Mouse (Mus musculus) subcutaneous adipose tissue, adult 2 months (tissue): ENCODE measurements around the gene Psme1. TPM values are rescaled to one million over a fixed set of nuclear protein-coding genes. Genes with fewer than 3 reads are reported as not detected.

ENCODE experiments used
- polyA plus RNA-seq: library from polyadenylated mRNA; depleted of rRNA; stranded (reverse); fragments of >200 nt; gene quantifications from 2 replicates; pipeline ENCODE4 v1.2.3, GENCODE M21; 2012; ENCODE audit warnings: low replicate concordance; rRNA removed

Gene Psme1
- polyA plus RNA-seq, result 111 and 123 TPM in 2 replicates

DNA sequence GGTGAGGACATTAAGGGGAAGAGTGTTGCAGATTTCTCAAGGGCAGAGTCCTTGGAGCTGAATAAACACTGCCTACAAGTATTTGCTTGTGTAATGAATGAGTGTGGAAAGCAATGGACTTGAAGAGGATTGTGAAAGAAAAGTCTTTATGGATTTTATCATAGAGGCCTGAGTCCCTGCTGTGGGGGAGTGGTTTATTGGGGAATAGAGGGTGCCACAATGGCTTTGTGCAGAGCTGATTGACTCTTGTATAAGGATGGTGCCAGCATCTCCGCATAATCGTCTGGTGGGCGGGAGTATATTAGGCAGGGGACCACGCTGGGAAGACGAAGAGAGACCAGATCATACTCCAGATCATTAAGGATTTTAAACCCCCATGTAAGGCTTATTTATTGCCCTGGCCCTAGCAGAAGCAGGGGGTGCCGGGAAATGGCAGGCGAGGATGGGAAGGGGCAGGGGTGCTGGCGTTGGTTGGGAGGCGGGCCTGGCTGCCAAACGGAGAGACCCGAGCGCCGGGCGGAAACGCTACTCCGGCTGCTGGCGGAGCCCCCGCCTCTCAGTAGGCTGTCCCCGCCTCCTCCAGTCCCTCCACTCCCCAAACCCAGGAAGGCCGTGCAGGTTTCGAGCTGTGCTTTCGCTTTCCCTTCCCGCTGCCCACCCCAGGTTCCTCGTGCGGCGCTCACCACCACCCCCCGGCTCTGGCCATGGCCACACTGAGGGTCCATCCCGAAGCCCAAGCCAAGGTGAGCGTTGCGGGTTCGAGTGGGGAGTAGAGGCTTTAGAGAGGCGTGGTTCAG, at the start of gene Psme1:
TSS of gene Psme1 (plus strand) at position 253 of the 797 bp plus-strand sequence.

DNA sequence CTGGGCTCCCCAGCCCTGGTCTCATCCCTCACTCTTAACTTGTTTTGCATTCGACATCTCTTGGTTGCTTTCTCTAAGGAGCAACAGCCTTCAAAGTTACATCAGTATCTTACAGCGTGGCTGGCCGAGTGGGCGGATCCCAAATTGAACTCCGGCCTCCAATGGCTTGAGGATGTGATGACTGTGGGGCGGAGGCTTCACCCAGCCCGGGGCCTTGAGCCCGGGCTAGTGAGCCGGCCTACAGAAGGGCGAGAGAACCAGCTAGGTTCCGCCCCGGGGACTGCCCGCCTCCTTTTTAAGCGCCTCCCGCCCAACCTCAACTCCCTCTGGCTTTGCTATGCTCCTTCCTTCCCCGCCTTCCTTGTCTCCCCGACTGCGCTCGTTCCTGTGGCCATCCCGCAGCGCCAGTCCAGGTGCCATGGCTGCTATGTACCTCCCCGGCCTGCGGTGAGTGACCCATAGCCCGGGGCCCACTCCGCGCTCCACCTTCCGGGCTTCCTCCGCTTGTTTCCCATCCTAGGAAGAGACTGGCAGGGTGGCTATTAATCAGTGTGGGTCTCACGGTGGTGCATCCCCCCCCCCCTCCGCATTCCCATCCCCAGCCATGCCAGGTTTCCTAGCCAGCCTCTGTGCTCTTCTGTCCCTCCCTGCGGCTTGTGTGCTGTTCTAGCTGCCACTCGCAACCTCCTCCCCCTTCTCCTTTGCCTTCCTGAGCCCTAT, 37.7 kb upstream of the Psme1 start, which contains the start of gene Pck2:
TSS of gene Pck2 (plus strand) at position 200 of the 720 bp plus-strand sequence.

DNA sequence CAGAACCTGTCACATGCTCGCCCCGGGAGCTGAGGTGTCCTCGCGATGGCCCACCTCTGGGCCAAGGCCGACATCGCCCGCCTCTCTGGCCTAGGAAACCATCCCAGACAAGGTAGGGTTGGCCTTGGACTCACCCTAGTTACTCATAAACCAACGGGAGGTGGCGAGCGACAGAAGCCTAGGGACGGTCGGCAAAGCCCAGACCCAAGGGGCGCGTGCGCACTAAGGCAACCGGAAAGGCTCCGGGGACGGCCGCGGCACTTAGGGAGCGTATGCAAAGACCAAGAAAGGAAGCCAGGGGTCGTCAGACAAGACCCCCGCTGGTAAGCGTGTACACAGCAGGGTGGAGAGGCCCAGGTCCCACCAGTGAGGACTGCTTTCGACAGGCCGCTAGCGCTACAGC, 18.1 kb upstream of the Psme1 start, which contains the start of gene Dcaf11:
TSS of gene Dcaf11 (plus strand) at position 208 of the 403 bp plus-strand sequence.

DNA sequence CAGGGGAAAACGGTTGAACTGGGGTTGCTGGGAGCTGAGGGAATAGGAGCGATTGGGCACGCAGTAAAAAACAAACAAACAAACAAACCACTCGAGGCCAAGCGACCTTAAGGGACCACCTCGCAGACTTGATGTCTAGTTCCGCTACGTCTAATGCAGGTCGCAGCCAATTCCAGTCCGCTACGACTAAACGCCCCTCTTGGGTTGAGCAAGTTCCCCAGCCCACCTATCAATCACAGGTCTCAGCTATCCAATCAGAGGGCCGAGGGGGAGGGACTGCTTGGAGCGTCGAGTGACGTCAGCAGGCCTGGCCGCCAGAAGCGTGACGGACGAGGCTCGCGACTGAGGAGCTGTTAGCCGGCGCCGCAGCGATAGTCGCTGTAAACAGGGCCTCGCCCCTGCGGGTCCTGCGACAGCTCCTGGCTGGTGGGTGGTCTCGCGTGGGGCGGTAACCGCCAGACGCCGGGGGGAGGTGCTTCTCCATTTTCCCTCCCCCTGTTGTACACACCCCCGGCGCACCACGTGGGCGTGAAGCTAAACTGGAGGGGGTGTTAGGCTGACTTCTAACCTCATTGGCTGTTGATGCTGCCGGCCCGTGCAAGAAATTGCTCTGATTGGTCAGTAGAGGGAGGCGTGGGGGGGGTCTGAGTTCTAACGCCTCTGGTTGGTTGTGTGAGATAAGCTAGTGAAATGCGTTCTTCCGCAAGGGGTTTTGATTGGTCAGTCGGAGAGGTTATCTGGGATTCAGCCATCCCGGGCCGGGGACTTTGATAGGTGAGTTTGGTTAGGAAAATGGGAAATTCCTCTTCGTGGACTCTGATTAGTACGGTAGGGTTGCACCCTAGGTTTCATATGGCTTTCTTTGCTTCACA, 17.5 kb upstream of the Psme1 start, which contains the start of gene A730061H03Rik:
TSS of gene A730061H03Rik (minus strand) at position 205 of the 872 bp plus-strand sequence.

DNA sequence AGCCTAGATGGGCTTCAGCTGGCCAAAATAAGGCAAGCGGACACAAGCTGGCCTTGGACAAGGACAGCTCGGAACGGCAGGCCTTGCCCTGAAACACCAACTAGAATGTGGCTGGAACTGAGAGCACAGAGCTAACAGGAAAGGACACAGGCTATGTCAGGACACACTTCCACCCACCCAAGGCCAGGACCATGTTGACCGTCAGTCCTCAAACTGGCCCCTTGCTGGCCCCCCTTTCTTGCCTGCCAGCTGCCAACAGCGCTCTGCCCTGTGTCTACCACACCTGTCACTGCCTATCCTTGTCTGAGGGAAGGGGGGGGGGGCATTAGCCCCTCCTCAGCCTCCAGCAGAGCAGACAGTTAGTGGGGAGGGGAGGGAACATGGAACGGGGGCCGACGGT, 2.6 kb upstream of the Psme1 start, which contains the start of gene Fitm1:
TSS of gene Fitm1 (plus strand) at position 316 of the 400 bp plus-strand sequence.

DNA sequence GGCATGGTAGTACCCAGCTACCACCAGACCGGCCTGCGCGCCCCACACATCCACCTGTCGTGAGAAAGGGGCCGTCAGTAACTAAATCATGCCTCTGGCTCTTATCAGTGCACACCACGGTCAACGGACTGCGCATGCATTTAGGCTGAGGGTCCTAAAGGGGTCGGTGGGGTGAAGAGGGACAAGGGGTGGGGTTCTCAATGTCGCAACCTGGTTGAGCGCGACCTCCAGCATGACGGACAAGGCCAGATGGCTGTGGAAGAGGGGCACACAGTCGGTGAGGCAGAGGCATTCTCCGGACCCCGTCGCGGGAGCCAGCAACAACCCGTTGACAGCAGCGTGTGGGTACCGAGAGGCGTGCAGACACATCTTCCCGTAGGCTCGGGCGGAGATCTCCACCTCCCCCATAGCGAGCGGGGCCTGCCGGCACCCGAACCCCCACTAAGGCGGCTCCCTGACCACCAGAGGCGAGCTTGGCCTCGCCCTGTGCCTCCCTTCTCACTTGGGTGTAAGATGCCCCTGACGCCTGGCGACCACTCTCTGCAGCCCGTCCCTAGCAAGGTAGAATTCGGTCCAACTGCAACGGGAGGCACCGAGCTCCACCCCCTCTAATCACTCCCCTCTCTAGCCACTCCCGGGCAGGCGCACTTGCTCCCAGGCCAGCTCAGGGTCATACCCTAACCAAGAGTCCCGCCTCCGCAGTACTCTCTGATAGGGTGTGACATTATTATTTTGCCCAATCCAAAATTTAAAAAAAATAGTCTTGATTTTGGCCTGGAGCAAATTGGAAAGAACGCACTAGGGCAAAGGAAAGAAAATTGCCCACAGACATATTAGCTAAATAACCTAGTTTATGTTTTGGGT, 7.0 kb downstream of the Psme1 start, which contains the start of gene Emc9:
TSS of gene Emc9 (minus strand) at position 601 of the 864 bp plus-strand sequence.

DNA sequence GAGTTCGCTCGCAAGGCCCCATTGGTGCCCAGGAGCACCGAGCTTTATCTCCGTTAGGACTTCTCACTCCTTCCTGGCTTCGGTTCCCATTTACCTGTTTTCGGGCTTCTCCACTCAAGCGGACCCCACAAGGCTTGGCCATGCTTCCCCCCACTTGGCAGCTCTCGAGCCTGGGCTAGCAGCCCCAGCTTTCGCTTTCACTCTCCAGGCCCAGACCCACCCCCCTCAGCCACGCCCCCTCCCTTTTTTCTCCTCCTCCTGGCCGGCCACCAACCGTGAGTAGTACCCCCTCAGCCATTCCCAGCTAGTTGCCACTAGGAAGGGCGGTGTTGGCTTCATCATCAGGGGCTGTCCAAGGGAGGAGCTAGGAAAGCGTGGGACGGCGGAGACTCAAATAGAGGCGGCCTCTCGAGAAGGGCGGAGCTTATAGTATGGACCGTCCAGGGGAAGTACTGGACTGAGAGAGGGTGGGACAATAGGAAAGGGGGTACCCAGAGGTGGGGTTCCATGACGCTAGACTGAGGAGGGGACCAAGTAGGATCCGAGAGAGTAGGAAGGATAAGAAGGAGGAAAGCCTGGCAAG, 12.9 kb downstream of the Psme1 start, which contains the start of gene Psme2:
TSS of gene Psme2 (minus strand) at position 366 of the 583 bp plus-strand sequence.

DNA sequence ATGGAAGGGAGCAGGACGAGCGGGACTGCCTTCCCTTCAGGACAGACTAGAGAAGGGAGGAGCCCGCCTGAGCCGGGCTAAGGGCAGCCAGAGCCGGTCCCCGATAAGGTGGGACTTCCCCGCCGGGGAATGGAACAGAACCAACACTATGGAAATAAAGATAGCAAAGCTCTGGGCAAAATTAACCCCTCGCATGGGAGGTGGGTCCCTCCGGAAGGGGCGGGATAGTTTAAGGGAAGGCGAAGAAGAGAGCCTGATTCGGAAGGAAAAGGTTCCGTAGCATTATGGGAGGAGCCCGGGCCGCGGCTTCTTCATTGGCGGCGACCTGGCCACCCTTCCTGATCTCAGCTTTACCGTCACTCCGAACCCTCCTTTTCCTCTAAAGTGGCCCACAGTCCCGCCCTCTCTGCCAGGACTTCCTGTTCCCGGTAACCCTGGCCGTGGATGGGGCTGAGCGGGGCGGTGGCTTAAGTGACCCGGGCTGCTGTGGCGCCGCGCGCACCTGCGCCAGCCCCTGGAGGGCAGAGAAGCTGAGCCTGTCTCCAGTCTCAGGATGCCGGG, 13.5 kb downstream of the Psme1 start, which contains the start of gene Rnf31:
TSS of gene Rnf31 (plus strand) at position 378 of the 561 bp plus-strand sequence.

DNA sequence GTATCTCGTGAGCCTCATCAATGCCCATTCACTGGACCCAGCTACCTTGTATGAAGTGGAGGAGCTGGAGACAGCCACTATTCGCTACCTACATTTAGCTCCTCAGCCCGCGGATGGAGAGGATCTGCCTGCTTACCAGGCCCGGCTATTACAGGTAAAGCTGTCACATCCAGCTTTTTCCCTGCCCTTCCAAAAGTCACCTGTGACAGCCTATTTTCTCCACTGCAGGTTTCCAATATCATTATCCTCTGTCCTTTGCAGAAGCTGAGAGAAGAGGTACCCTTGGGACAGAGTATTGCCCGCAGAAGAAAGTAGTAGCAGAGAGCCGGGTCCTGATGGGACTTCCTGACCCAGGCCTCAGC, 25.3 kb downstream of the Psme1 start, which contains the start of gene Irf9:
TSS of gene Irf9 (plus strand) at position 301 of the 362 bp plus-strand sequence.

DNA sequence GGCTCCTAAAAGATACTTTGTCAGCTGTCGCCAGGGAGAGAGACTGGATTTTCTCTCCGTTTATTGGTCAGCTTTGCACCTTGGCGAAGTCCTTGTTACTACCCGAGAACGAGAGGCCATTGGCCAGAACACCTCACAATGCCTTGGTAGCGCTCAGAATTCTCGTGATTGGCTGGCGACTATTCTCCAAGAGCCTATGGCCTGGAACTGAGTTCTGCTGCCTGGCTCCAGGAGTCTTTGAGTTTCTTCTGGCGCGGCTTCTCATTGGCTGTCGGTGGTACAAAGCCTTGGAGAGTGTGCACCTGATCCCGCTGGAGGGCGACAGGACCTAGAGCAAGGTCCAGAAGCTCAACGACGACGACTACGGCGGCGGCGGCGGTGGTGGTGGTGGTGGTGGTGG, 39.9 kb downstream of the Psme1 start, which contains the start of gene Rec8:
TSS of gene Rec8 (plus strand) at position 216 of the 400 bp plus-strand sequence.

Other genes with a start within 250 kb of the Psme1 start
- 57.4 and 80.1 TPM in 2 replicates for gene Dhrs4, start 99.4 kb upstream of the Psme1 start, polyA plus RNA-seq
- gene Carmil3, start 87.5 kb upstream of the Psme1 start, polyA plus RNA-seq, result 2.1 and 9.4 TPM in 2 replicates
- gene Cpne6, start 67.7 kb upstream of the Psme1 start, polyA plus RNA-seq, result 0.08 and 0.19 TPM in 2 replicates
- gene Nrl, start 53.1 kb upstream of the Psme1 start, polyA plus RNA-seq, result not detected in 2 replicates
- gene Pck2, start 37.9 kb upstream of the Psme1 start, polyA plus RNA-seq, result 44.1 and 72.2 TPM in 2 replicates
- gene Dcaf11, start 18.1 kb upstream of the Psme1 start, polyA plus RNA-seq, result 79.4 and 81.9 TPM in 2 replicates
- gene A730061H03Rik, start 17.7 kb upstream of the Psme1 start, polyA plus RNA-seq, result 2.9 and 3.1 TPM in 2 replicates
- 0.68 and 2.5 TPM in 2 replicates for gene Fitm1, start 2.5 kb upstream of the Psme1 start, polyA plus RNA-seq
- gene Emc9, start 7.2 kb downstream of the Psme1 start, polyA plus RNA-seq, result 34.6 and 113 TPM in 2 replicates
- 133 and 138 TPM in 2 replicates for gene Psme2, start 13.0 kb downstream of the Psme1 start, polyA plus RNA-seq
- gene Rnf31, start 13.6 kb downstream of the Psme1 start, polyA plus RNA-seq, result 27.9 and 42.1 TPM in 2 replicates
- 39.3 and 81.5 TPM in 2 replicates for gene Irf9, start 25.4 kb downstream of the Psme1 start, polyA plus RNA-seq
- 0.10 and 23.9 TPM in 2 replicates for gene Rec8, start 39.9 kb downstream of the Psme1 start, polyA plus RNA-seq
- 115 and 240 TPM in 2 replicates for gene Ipo4, start 57.8 kb downstream of the Psme1 start, polyA plus RNA-seq
- 1.3 and 8.1 TPM in 2 replicates for gene Gm49378, start 59.8 kb downstream of the Psme1 start, polyA plus RNA-seq
- gene Tm9sf1, start 65.7 kb downstream of the Psme1 start, polyA plus RNA-seq, result 73.5 and 94.8 TPM in 2 replicates
- gene Tssk4, start 72.1 kb downstream of the Psme1 start, polyA plus RNA-seq, result 0.77 and 1.5 TPM in 2 replicates
- 31.3 and 35.2 TPM in 2 replicates for gene Mdp1, start 82.4 kb downstream of the Psme1 start, polyA plus RNA-seq
- 28.6 and 31.3 TPM in 2 replicates for gene Gmpr2, start 93.8 kb downstream of the Psme1 start, polyA plus RNA-seq
- gene Nedd8, start 94.0 kb downstream of the Psme1 start, polyA plus RNA-seq, result 292 and 416 TPM in 2 replicates
- gene Tinf2, start 103.7 kb downstream of the Psme1 start, polyA plus RNA-seq, result 12.3 and 17.1 TPM in 2 replicates
- 0.60 and 2.2 TPM in 2 replicates for gene Tgm1, start 135.8 kb downstream of the Psme1 start, polyA plus RNA-seq
- 34.6 and 47.9 TPM in 2 replicates for gene Rabggta, start 144.1 kb downstream of the Psme1 start, polyA plus RNA-seq
- 95.6 and 110 TPM in 2 replicates for gene Dhrs1, start 167.6 kb downstream of the Psme1 start, polyA plus RNA-seq
- 14.6 and 30.0 TPM in 2 replicates for gene Nop9, start 167.6 kb downstream of the Psme1 start, polyA plus RNA-seq
- gene Cideb, start 180.3 kb downstream of the Psme1 start, polyA plus RNA-seq, result 2.5 and 4.1 TPM in 2 replicates
- gene Ltb4r2, start 183.3 kb downstream of the Psme1 start, polyA plus RNA-seq, result 0.06 and 0.14 TPM in 2 replicates
- gene Ltb4r1, start 187.8 kb downstream of the Psme1 start, polyA plus RNA-seq, result 2.3 and 4.5 TPM in 2 replicates
- 29.4 and 44.4 TPM in 2 replicates for gene Adcy4, start 206.0 kb downstream of the Psme1 start, polyA plus RNA-seq
- gene Ripk3, start 210.7 kb downstream of the Psme1 start, polyA plus RNA-seq, result 14.6 and 21.8 TPM in 2 replicates
- 17.6 and 94.3 TPM in 2 replicates for gene Nfatc4, start 245.0 kb downstream of the Psme1 start, polyA plus RNA-seq